Mouse (Mus musculus) stomach, embryonic 14.5 days (tissue): ENCODE data around the gene Arhgef2. TPM values are rescaled to one million over a fixed set of nuclear protein-coding genes. Genes with fewer than 3 reads are reported as not detected.

Experiments used
- ATAC-seq: fragments of 200-750 bp; cut with Nextera tagmentation; 2 replicates; pipeline ENCODE4 v1.8.0; 2017; ENCODE audit warnings: low read depth, moderate TSS enrichment; ENCODE audit not compliant: insufficient number of reproducible peaks, insufficient read depth, low FRiP score
- H3K27ac ChIP-seq: fragments of 300-500 bp; sonication (generic); 2 replicates; pipeline ENCODE4 v1.5.1; 2014; ENCODE audit warnings: mild to moderate bottlenecking, low read length, moderate library complexity, mixed read lengths
- H3K27me3 ChIP-seq: fragments of 300-500 bp; sonication (generic); 2 replicates; pipeline ENCODE4 v1.6.1; 2014; ENCODE audit warnings: low read length, control low read depth, mixed read lengths; ENCODE audit not compliant: control insufficient read depth, insufficient read depth
- H3K36me3 ChIP-seq: fragments of 300-500 bp; sonication (generic); 2 replicates; pipeline ENCODE4 v1.6.1; 2014; ENCODE audit warnings: mild to moderate bottlenecking, control low read depth, low read length, moderate library complexity, mixed read lengths; ENCODE audit not compliant: control insufficient read depth, insufficient read depth
- H3K4me1 ChIP-seq: fragments of 300-500 bp; sonication (generic); 2 replicates; pipeline ENCODE4 v1.6.1; 2014; ENCODE audit warnings: low read length, control low read depth, mixed read lengths; ENCODE audit not compliant: control insufficient read depth, insufficient read depth
- H3K4me2 ChIP-seq: fragments of 300-500 bp; sonication (generic); replicated peaks from 2 replicates; pipeline ENCODE4 v1.6.1; 2014; ENCODE audit warnings: low read depth, low read length, control low read depth
- H3K4me3 ChIP-seq: fragments of 300-500 bp; sonication (generic); 2 replicates; pipeline ENCODE4 v1.5.1; 2014; ENCODE audit warnings: low read depth, low read length, control low read depth
- H3K9ac ChIP-seq: fragments of 300-500 bp; sonication (generic); replicated peaks from 2 replicates; pipeline ENCODE4 v1.6.1; 2014; ENCODE audit warnings: low read depth, mild to moderate bottlenecking, control low read depth, low read length, moderate library complexity, mixed read lengths
- H3K9me3 ChIP-seq: fragments of 300-500 bp; sonication (generic); 2 replicates; pipeline ENCODE4 v1.6.1; 2016; ENCODE audit warnings: low read depth, low read length, control low read depth; ENCODE audit not compliant: control insufficient read depth
- WGBS: fragments of 180-500 bp; shearing (Covaris S2); extraction: QIAGEN DNeasy Blood & Tissue Kit; methylation state at CpG from one replicate; pipeline ENCODE4 v1.1.7; 2014; 5-methylcytosine and 5-hydroxymethylcytosine counted together
- polyA plus RNA-seq: library from polyadenylated mRNA; unstranded; fragments of >200 nt; fragmentation: Nextera tagmentation; extraction: Ambion mirVana; gene quantifications from 2 replicates; pipeline ENCODE4 v1.2.1, GENCODE M21; 2014

The Arhgef2 gene
- polyA plus RNA-seq, 1 experiment from 2014 or later = 119 TPM

- no peak overlapping the region for H3K27ac ChIP-seq
- H3K9ac ChIP-seq = no peak overlapping the region
- no peak overlapping the region for H3K4me3 ChIP-seq
- no peaks in the 10 kb centered on the region for H3K9me3 ChIP-seq
- ATAC-seq = peak; percentile 26; the same call in 1 of the 2 replicates
- WGBS = 68% methylated on average over 18 of the region's 18 CpGs
- no peaks in the 10 kb centered on the region for H3K27me3 ChIP-seq
- H3K4me1 ChIP-seq = no peaks in the 10 kb centered on the region
- no peak overlapping the region for H3K4me2 ChIP-seq
- peaks cover 10% of the 10 kb centered on the region for H3K36me3 ChIP-seq
These were observed 46.2 kb downstream of the Arhgef2 start for GRCm38 (mm10) chr3:88651669-88652618.

- H3K4me3 ChIP-seq = no peak within 1 kb of the TSS
- 0 out of 2 replicates have a peak, but pooled peaks have one; percentile 49 for ATAC-seq
- H3K9me3 ChIP-seq = no peaks in the 10 kb centered on the region
- H3K27me3 ChIP-seq = no peaks in the 10 kb centered on the region
- no peaks in the 10 kb centered on the region for H3K4me1 ChIP-seq
- no peak within 1 kb of the TSS for H3K4me2 ChIP-seq
- 81% methylated on average over 17 of the region's 17 CpGs for WGBS
- no peaks in the 10 kb centered on the region; the same call in 1 of the 2 replicates for H3K36me3 ChIP-seq
- no peak within 1 kb of the TSS for H3K27ac ChIP-seq
- H3K9ac ChIP-seq = no peak within 1 kb of the TSS
These were observed 47.2 kb downstream of the Arhgef2 start, which contains the start of gene Rxfp4 for GRCm38 (mm10) chr3:88652846-88653515. Rxfp4 (minus strand) TSS chr3:88653142.

- Histone ChIP-seq H3K27ac (no peak overlapping the region), H3K9ac (no peak overlapping the region)
- WGBS = 63% methylated on average over 6 of the region's 6 CpGs
These were observed 48.0 kb downstream of the Arhgef2 start for GRCm38 (mm10) chr3:88653516-88654370.

GRCm38 (mm10) chr3:88654621-88655020 lies 48.9 kb downstream of the Arhgef2 start:
- H3K9me3 ChIP-seq = no peaks in the 10 kb centered on the region
- ATAC-seq = no peak
- H3K27ac ChIP-seq = no peak overlapping the region
- no peaks in the 10 kb centered on the region for H3K4me1 ChIP-seq
- no peak overlapping the region for H3K4me3 ChIP-seq
- H3K36me3 ChIP-seq = no peaks in the 10 kb centered on the region
- WGBS = 74% methylated on average over 4 of the region's 4 CpGs
- no peak overlapping the region for H3K9ac ChIP-seq
- H3K27me3 ChIP-seq = no peaks in the 10 kb centered on the region
- no peak overlapping the region for H3K4me2 ChIP-seq

More at GRCm38 (mm10) chr3:88653516-88654370, 48.0 kb downstream of the Arhgef2 start:
- no peak for ATAC-seq
- no peak overlapping the region for H3K4me2 ChIP-seq
- H3K36me3 ChIP-seq = no peaks in the 10 kb centered on the region
- H3K4me1 ChIP-seq = no peaks in the 10 kb centered on the region
- H3K4me3 ChIP-seq = no peak overlapping the region
- no peaks in the 10 kb centered on the region for H3K27me3 ChIP-seq
- H3K9me3 ChIP-seq = no peaks in the 10 kb centered on the region

GRCm38 (mm10) chr3:88655619-88656018 lies 49.9 kb downstream of the Arhgef2 start:
- ATAC-seq = no peak
- Histone ChIP-seq H3K27me3 (no peaks in the 10 kb centered on the region), H3K4me2 (no peak overlapping the region), H3K4me1 (no peaks in the 10 kb centered on the region), H3K4me3 (no peak overlapping the region), H3K9ac (no peak overlapping the region), H3K27ac (no peak overlapping the region), H3K9me3 (no peaks in the 10 kb centered on the region), H3K36me3 (no peaks in the 10 kb centered on the region)
- 78% methylated on average over 8 of the region's 8 CpGs for WGBS

GRCm38 (mm10) chr3:88658441-88659127 lies 52.8 kb downstream of the Arhgef2 start:
- ATAC-seq = no peak
- no peaks in the 10 kb centered on the region for H3K36me3 ChIP-seq
- H3K4me3 ChIP-seq = no peak overlapping the region
- H3K9me3 ChIP-seq = no peaks in the 10 kb centered on the region
- H3K27me3 ChIP-seq = no peaks in the 10 kb centered on the region
- 52% methylated on average over 5 of the region's 5 CpGs for whole genome bisulfite sequencing
- no peak overlapping the region for H3K9ac ChIP-seq
- no peaks in the 10 kb centered on the region for H3K4me1 ChIP-seq
- H3K4me2 ChIP-seq = no peak overlapping the region
- no peak overlapping the region for H3K27ac ChIP-seq

- Histone ChIP-seq H3K4me1 (no peaks in the 10 kb centered on the region), H3K9ac (no peak overlapping the region), H3K27me3 (no peaks in the 10 kb centered on the region), H3K27ac (no peak overlapping the region), H3K9me3 (no peaks in the 10 kb centered on the region), H3K4me3 (no peak overlapping the region), H3K36me3 (no peaks in the 10 kb centered on the region), H3K4me2 (no peak overlapping the region)
- no peak for ATAC-seq
- WGBS = 36% methylated on average over 6 of the region's 6 CpGs
These were observed 54.0 kb downstream of the Arhgef2 start for GRCm38 (mm10) chr3:88659798-88660197.
